Mouse (Mus musculus) splenic B cell, adult 2 months (primary cell): ENCODE results near the gene Aldh8a1.
A peak's percentile ranks its signal among the peaks of the same experiment; 100 is the strongest.

Experiments used
- DNase-seq: peaks from one replicate; pipeline ENCODE4 v3.0.0-alpha.2; 2011; ENCODE audit warnings: low read depth, low spot score
- H3K27me3 ChIP-seq: 2 replicates; pipeline ENCODE4 v1.6.1; 2012; ENCODE audit warnings: mild to moderate bottlenecking, low read length, moderate library complexity, mixed read lengths; ENCODE audit not compliant: control insufficient read depth, poor library complexity, insufficient read depth, severe bottlenecking
- H3K36me3 ChIP-seq: 2 replicates; pipeline ENCODE4 v1.6.1; 2012; ENCODE audit warnings: mild to moderate bottlenecking, low read length, moderate library complexity, mixed read lengths; ENCODE audit not compliant: control insufficient read depth, poor library complexity, insufficient read depth, severe bottlenecking

Aldh8a1 gene

GRCm38 (mm10) chr10:21354506-21354905 lies 22.6 kb upstream of the Aldh8a1 start:
- no peaks in the 10 kb centered on the region for H3K27me3 ChIP-seq
- DNase-seq: no peak
- peaks cover 4% of the 10 kb centered on the region; the same call in 1 of the 2 replicates for H3K36me3 ChIP-seq

GRCm38 (mm10) chr10:21357986-21358385 lies 19.1 kb upstream of the Aldh8a1 start:
- DNase-seq: no peak
- no peaks in the 10 kb centered on the region for H3K27me3 ChIP-seq
- peaks cover 5% of the 10 kb centered on the region; the same call in 1 of the 2 replicates for H3K36me3 ChIP-seq

- no peak for DNase-seq
- peaks cover 5% of the 10 kb centered on the region; the same call in 1 of the 2 replicates for H3K36me3 ChIP-seq
Observed at GRCm38 (mm10) chr10:21359086-21359485, 18.0 kb upstream of the Aldh8a1 start.

GRCm38 (mm10) chr10:21361871-21362270 lies 15.2 kb upstream of the Aldh8a1 start:
- DNase-seq: no peak
- H3K36me3 ChIP-seq: peaks cover 5% of the 10 kb centered on the region

More at GRCm38 (mm10) chr10:21359086-21359485, 18.0 kb upstream of the Aldh8a1 start:
- H3K27me3 ChIP-seq: no peaks in the 10 kb centered on the region

GRCm38 (mm10) chr10:21363297-21363696 lies 13.8 kb upstream of the Aldh8a1 start:
- H3K27me3 ChIP-seq: no peaks in the 10 kb centered on the region
- no peak for DNase-seq
- H3K36me3 ChIP-seq: peaks cover 7% of the 10 kb centered on the region

More at GRCm38 (mm10) chr10:21361871-21362270, 15.2 kb upstream of the Aldh8a1 start:
- H3K27me3 ChIP-seq: no peaks in the 10 kb centered on the region

- DNase-seq: no peak
- no peaks in the 10 kb centered on the region for H3K27me3 ChIP-seq
- peaks cover 9% of the 10 kb centered on the region for H3K36me3 ChIP-seq
Observed at GRCm38 (mm10) chr10:21364946-21365345, 12.1 kb upstream of the Aldh8a1 start.

- DNase-seq: no peak
- peaks cover 7% of the 10 kb centered on the region for H3K36me3 ChIP-seq
- no peaks in the 10 kb centered on the region for H3K27me3 ChIP-seq
Observed at GRCm38 (mm10) chr10:21365897-21366296, 11.2 kb upstream of the Aldh8a1 start.

- H3K27me3 ChIP-seq: no peaks in the 10 kb centered on the region
- no peak for DNase-seq
- H3K36me3 ChIP-seq: peaks cover 7% of the 10 kb centered on the region
Observed at GRCm38 (mm10) chr10:21366471-21366870, 10.6 kb upstream of the Aldh8a1 start.

- H3K36me3 ChIP-seq: peaks cover 5% of the 10 kb centered on the region
- no peaks in the 10 kb centered on the region for H3K27me3 ChIP-seq
- no peak for DNase-seq
Observed at GRCm38 (mm10) chr10:21367481-21367880, 9.6 kb upstream of the Aldh8a1 start.

GRCm38 (mm10) chr10:21369586-21369985 lies 7.5 kb upstream of the Aldh8a1 start:
- no peak for DNase-seq
- Histone ChIP-seq H3K27me3 (no peaks in the 10 kb centered on the region), H3K36me3 (peaks cover 5% of the 10 kb centered on the region)

GRCm38 (mm10) chr10:21372271-21372670 lies 4.8 kb upstream of the Aldh8a1 start:
- Histone ChIP-seq H3K36me3 (peaks cover 5% of the 10 kb centered on the region; the same call in 1 of the 2 replicates), H3K27me3 (no peaks in the 10 kb centered on the region)
- DNase-seq: no peak

GRCm38 (mm10) chr10:21378196-21378944 lies 1.3 kb downstream of the Aldh8a1 start:
- no peaks in the 10 kb centered on the region for H3K36me3 ChIP-seq
- peak; percentile 45 for DNase-seq
- H3K27me3 ChIP-seq: no peaks in the 10 kb centered on the region

- DNase-seq: peak; percentile 71
- H3K27me3 ChIP-seq: no peaks in the 10 kb centered on the region
- no peaks in the 10 kb centered on the region for H3K36me3 ChIP-seq
Observed at GRCm38 (mm10) chr10:21382914-21383313, 5.8 kb downstream of the Aldh8a1 start.

GRCm38 (mm10) chr10:21385111-21385663 lies 8.1 kb downstream of the Aldh8a1 start:
- DNase-seq: no peak
- Histone ChIP-seq H3K36me3 (no peaks in the 10 kb centered on the region), H3K27me3 (no peaks in the 10 kb centered on the region)

GRCm38 (mm10) chr10:21389075-21389474 lies 12.0 kb downstream of the Aldh8a1 start:
- no peak for DNase-seq
- Histone ChIP-seq H3K27me3 (no peaks in the 10 kb centered on the region), H3K36me3 (no peaks in the 10 kb centered on the region)
